Mouse (Mus musculus) urinary bladder, postnatal 4 days (tissue): ENCODE measurements around the gene Cdc42ep4.

ENCODE experiments used
- DNase-seq, 2 experiments: peaks; one replicate each; pipeline ENCODE4 v3.0.0; 2021 to 2022; ENCODE audit warnings: low spot score in 2 of 2

Gene Cdc42ep4

DNA sequence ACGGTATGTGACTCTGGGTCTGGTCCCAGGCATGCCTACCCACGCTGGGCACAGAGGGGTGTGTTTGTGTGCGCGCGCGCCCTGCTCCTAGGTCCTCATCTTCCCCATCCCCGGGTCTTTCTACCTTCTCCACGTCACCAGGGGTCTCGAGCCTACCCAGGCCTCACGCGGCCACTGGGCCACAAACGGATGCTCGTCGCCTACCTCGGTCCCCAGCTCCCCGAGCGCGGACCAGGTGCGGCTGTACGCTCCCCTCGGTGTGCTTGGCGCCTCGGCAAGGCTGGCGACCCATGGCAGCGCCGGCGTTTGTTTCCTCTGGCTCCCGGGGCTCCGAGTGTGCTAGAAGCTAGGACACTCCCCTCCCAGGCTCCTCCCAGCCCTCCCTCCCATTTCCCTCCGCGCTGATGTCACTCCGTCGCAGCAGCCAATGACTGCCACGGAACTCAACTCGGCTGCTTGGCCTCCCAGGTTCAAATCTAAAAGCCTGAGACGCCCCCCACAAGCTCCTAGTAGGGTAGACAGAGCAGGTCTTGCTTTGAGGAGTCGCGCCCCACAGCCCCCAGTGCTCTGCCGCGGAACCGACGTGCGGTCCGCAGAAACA, at the start of gene Cdc42ep4:
Gene Cdc42ep4 (minus strand): TSS at position 398 of the 601 bp plus-strand sequence.
- DNase-seq = peak; percentile 78 to 86

DNA sequence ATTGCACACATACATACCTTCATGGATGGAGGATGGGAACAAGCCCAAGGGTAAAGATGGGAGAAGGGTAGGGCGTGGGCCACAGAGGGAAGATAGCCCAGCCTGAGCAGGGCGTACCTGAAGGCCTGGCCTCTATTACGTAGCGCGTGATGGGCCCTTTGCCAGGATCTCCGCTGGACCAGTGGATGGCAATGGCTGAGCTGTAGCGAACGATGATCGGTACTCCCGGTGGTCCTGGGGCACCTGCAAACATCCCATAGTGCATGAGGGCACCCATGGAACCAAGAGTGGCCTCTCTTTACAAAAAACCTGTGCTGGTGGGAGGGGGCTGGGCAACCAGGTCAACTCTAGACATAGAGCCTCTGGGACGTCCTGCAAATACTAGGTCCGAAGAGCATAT, 48.3 kb upstream of the Cdc42ep4 start:
- DNase-seq = no peak

DNA sequence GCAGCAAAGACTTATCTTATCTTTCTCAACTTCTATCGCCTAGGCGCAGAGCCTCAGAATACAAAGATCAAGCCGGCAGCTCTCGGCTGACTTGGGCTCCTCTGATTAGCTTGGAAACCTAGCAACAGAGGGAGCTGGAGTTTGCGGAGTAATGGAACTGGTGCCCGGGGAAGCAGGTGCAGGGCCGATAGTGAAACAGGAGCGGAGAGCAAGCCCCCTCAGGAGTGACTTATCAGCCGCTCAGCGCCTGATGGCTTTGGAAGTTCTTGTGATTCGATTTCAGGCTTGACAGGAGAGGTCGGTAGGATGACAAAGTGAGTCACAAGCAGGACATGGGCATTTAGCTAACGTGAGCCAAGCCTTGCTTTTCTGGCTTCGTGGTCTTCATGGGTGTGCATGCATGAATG, 47.4 kb upstream of the Cdc42ep4 start:
- no peak for DNase-seq

DNA sequence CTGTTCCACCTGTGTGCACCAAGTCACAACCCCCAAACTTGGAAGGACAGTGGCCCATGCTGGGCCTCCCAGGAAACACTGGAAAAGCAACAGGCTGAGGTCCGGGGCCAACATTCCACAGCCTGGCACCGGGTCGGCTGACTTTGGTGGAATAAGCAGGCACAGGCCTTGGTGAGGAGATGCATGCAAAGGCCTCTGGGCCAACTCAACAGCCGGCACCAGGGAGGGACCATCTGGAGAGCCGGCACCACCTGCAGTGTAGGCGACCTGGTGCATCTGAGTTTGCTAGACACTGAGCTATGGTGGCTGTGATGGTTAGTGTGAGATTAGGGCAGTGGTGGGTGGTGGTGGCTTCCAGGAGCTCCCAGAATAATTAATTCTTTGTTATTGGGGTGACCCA, 46.3 kb upstream of the Cdc42ep4 start:
- DNase-seq = no peak

DNA sequence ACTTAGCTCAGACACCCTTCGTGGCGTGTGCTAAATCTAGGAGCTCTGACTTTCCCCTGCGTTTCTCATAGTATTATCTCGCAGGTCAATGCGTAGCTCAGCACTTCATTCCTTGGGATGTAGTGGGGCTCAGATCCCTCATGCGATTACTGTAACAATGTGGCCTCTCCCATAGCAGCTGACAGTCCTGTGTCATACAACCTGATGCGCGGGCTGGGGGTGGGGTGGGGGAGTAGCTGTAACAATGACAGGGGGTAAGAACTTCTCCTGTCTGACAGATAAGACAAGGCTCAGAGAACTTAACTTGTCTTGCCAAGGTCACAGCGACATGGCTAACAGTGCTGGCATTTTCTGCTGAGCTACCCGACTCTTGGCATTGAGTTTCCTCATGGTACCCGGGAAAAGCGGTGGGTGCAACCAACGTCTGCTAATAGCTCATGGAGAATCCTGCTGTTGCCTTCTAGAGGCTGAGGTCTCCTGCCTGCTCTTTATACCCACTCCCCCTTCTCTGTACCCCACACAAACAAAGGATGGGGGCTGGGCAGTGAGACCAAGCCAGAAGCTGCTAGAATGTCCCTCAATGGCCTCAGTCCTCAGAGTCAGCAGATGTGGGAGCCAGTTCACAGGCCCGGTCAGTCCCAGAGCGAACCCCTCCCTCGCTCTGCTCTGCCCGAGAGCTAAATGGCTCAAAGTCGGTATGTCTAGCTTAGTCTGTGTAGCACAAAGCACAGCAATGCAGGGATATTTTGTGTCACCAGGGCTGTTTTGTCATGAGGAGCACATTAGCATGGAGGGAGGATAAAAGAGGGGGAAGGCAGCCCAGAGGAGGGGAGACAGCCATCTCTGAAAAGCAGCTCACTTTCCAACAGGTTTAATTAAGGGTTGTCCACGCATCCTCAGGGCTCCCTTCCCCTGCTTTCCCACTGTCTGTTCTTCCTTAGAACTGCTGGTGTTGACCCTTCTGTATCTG, 45.6 kb upstream of the Cdc42ep4 start:
- no peak for DNase-seq

DNA sequence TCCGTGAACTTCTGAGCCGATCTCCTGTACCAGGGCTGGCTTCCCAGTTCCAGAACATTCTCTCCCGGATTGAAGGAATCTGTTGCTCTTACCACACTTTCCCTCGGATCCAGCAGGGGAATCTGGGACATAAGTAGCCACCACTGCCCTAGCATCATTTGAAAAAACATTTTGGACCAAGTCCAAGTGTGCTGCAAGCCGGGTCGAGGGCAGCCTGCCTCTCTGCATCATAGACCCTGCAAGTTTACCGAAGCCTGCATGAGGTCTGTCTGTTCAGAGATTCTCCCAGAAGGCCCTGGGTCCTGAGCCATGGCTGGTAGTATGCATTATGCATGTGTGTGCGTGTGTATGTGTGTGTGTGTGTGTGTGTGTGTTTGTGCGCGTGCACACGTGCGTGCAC, 44.2 kb upstream of the Cdc42ep4 start:
- DNase-seq = no peak

DNA sequence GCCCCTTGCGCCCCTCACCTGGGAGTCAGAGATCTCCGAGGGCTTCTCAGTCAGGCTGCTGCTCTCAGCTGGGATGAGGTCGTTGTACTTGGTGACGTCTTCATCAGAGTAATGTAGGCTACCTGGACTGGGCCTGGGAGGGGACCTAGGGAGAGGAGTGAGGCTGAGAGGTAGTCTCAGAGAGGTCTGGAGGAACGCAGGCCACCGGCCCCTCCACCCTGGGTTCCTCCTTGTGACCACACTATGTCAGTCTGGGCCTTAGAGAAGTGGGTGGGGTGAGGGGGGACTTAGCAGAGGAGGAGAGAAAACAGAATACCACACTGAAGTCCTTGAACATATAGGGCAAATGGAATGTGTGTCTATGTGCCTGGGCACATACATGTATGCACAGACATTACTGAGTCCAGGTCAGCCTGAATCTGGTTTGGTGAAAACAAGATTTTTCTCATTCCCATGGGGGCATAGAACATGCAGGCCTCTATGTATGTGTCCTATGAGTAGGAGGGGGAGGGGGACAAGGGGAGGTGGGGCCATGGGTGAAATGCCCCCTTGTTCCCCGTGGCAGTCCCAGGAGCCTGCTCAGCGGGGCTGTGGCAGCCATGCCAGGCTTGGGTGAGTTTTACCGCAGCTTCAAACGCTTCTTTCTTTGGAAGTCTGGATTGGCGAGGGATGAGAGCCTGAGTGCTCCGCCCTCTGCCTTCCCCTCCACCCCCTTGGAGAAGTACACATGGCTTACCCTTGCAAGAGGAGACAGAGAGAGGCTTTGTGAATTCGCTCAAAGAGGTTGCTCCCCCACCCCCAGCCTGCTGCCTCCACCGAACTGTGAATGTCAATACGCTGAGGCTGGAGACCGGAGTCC, 39.9 kb upstream of the Cdc42ep4 start:
- no peak for DNase-seq

DNA sequence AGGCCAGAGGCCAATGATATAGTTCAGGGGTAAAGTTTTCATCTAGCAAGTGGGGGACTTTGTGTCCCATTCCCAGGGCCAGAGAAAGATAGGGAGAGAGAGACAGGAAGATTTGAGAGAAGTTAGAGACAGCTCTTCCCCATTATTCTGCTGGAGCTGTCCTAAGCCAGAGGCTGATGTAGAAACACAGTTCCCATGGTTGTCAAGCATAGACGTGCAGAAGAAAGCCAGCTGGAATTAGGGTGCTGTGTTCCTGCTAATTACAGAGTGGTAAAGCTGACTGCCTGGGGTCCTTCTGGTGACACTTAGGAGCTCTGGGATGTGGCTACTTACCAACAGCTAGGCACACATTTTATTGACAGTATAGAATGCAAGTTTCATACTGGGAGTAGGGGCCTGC, 37.4 kb upstream of the Cdc42ep4 start:
- no peak for DNase-seq

DNA sequence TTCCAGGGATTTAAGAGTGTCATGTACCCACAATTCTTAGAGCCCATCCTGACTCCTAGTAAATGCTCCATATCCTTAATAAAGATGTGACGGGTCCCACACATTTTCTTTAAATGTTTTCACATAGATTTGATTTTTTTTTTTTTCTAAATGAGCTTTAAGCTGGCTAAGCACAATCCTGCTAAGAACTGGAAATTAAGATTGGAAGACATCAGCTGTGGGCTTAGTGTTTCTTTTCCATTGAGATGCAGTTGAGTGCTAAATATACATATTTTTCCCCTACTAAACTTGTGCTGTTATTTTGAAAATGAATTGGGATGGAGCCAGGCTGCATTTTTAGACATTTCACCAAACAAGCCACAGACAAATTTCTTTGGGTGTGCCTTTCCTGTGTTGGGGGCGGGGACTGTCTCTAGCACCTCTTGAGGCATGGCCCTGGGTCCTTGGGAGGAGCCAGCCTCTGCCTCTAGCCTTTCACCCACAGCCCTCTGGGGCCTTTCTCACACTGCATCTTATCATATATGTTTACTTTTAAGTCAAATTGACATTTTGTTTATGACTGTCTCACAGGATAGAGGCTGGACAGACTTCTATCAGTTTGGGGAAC, 36.6 kb upstream of the Cdc42ep4 start:
- no peak for DNase-seq

DNA sequence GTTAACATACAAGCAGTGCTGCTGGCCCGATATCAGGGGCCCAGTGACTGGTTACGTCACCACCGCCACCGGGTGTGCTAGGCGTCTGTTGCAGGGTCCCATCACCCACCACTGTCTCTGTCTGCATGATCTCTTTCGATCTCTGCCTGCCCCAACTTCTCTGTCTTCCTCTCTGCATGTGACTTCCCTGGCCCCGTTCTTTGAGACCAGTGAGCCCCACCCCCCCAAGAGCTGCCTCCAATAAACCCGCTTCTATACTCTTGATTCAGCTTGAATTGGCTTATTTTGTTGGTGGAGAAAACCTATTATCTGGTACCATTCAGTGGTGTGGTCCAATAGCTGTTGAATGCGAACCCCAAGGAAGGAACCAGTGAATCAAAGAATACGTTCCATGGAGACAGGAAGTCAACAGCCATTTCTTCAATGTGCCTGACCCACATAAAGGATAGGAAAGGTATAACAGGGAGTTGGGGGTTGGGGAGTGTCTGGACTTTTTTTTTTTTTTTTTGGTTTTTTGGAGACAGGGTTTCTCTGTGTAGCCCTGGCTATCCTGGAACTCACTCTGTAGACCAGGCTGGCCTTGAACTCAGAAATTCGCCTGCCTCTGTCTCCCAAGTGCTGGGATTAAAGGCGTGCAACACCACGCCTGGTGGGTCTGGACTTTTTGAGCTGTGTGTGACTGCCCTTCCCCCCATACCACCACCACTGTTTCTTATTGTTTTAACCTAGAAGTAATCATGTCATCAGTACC, 35.9 kb upstream of the Cdc42ep4 start:
- no peak for DNase-seq

DNA sequence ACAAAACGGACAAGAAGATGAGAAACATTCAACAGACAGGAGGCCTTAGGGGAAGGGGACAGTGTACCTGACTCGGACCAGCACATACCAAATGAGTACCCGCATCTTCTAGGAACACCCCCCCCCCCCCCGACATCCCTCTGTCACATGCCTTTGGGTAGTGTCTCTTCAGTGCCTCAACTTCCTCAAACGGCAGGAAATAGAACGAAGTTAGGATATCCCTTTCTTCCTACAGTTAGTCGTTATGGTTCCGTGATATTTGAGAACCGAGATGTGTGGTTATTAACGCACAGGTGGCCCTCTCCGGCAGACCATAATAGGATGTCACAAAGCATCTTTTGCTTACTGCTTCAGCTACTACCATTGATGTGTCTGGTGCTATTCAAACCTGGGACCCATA, 35.3 kb upstream of the Cdc42ep4 start:
- no peak for DNase-seq

DNA sequence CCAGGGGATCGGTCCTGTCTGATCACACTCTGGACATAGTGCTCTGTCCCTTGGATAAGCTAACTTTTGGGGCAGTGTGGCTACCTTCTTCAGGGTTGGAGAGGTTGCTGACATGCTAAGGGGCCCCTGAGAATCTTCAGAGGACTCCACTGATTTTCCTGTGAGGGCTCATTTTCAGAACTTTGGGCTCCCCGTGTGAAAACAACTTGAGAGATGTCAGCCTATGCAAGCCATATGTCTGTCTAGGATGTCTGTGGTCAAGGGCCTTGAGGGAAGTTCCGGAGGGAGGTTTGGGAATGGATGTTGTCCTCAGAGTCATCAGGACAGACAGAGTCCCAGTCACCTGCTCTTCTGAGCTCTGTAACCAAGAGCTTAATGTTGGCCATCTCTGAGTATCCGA, 34.7 kb upstream of the Cdc42ep4 start:
- no peak for DNase-seq

DNA sequence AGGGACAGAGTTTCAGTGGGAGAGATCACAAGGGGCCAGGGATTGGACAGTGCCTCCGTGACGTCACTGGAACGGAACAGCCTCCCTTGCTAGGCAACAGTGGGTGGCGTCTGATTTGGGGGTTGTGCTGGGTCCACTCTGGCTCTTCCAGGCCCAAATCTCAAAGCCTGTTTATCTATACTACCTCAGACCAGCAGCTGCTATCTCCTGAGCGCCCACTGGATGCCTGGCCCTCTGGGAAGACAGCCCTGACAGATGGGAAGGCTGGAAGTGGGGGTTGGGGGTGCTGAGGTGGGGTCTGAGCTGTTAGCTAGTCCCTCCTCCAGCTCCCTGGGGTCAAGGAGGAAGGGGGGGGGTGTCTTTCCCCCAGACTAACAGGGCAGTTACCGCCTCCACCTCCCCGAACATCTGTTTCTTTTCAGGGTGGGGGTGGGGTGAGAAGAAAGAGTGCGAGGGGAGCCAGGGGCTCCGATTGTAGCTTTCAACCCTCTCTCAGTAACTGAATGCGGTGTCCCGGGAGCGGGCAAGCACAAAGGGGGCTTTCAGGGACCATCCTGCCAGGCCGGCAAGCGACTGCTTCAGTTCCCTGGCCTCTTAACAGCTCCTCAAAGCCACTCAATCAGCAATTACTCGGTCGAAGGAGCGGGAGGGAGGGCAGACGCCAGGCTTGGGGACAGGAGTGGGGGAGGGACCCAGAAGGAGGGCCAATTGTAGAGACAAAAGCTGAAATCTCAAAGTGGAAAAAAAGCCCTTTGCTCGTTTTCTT, 33.9 kb upstream of the Cdc42ep4 start:
- peak in 1 of 2 experiments; percentile 65 for DNase-seq

DNA sequence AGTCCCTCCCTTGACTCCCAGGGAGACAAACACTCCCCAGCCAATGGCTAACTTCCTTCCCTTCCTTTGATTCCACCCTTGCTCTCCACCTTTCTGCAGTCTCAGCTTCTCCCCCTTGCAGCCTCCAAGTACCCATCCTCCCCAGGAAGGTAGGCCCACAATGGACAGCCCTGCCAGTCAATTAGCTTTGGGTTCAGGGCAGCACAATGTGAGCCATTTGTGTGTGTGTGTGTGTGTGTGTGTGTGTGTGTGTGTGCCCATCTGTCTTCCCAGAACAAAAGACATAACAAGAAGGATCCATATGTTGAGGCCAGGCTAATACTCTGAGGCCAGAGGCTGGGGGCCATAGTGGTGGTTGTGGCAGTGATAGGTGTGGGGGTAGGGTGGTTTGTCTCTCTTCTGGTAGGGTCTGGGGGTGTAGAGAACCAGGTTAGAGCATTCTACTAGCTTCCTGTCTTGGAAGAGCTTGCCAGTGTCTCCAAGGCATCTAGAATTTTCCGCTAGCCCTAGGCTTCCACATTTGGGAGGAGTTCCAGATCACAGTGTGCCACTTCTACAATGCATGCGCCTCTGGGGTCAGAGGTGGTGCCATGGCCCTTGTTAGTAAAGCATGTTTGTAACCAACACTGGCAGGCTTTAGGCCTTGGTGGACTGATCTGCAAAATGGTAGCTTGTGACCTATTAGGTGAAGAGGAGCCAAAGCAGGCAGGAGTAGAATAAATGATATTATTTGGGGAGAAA, 33.1 kb upstream of the Cdc42ep4 start:
- no peak for DNase-seq

DNA sequence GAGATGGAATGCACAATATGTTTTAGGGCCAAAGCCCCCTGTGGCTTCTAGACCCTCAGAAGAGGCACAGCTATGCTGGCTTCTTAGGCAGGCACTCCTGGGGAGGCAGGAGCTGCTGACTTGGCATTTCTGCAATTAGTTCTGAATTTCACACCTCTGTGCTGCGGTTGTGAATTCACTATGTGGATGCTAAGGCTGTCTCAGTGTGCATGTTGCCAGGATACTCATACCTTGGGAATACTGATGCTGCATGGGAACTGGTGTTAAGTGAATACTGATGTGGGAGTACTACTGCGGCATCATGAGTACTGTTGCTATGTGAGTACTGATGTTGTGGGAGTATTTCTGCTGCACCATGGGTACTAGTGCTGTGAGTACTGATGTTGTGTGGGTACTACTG, 30.8 kb upstream of the Cdc42ep4 start:
- no peak for DNase-seq

DNA sequence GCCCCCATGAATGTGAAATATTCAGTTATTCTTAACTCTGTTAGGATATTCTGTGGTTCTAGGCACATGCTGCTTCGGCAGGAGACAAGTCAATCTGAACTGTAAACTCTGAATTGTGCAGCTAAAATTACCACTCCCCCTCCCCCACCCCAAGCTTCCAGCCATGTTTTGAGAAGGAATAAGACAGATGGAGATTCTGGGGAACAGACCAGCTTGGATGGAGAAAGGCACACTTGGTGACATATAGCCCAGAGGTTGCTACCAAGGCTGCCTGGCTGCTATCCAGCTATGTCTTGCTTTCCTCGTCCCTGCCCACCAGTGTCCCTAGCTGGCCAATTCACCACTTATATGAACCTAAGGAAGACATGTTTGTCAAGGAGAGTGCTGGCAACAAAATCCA, 30.3 kb upstream of the Cdc42ep4 start:
- DNase-seq = no peak

DNA sequence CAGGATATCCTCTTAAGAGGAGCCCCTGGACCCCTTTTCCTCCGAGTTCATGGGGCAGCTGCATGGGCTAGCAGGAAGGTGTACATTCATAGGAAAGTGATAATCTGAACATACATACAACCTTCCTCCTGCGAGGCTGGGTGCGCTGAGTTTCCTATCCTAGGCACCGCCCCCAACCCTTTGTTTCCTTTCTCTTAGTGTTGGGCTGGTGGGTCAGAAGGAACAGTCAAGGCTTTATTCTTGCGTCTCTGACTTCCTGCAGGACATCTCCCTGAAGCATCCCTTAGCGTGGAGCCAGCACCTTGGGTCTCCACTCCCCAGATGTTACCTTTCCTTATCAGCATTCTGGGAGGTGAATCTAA, 28.0 kb upstream of the Cdc42ep4 start:
- no peak for DNase-seq

DNA sequence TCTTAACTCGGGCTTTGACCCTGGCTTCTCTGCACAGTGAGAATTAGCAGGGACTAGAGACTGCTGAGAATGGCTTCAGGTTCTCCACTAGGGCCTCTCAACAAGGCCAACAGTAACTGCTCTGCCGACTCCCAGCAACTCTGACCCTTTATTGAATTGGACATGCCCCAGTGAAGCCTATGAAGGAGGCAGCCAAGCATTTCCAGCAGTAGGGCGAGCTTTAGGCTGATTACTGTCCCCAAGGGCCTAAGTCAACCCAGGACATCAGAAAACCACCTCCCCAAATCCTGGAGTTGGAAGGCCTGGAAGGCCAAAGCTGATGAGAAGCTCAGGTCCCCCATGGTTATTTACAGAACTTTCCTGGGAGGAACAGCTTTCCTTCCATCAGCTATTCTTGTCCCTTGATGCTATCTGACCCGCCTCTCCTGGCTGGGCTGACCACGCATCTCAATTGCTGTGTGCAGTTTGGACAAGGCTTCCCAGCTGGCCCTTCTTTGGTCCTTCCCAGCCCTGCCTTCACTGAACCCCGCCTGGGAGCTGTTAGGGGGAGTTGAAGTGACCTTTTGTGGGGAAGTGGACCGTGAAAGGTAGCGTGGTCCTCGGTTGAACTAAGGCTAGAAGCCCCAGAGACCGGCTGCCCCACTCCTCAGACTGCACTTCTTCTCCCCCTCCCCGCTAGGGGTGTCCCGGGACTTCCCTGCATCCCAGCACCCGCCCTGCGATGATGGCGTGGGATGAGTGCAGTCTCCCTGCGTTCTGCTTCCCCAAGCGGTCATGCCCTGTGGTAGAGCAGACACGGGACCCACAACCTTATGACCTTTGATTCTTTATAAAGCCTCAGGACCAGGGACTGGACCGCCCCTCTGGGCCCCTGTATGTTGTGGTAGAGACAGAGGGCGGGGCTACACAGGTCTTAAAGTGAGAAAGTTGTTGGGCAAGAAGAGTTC, 27.3 kb upstream of the Cdc42ep4 start:
- DNase-seq = peak in 1 of 2 experiments; percentile 58
